Mouse (Mus musculus): ENCODE measurements at regions not wholly inside any gene's neighbourhood (a gene's known extent, or its start where the extent isn't known, plus 50 kb on each side); places are given as distances from the start of the nearest gene placed in this dataset.

DNA sequence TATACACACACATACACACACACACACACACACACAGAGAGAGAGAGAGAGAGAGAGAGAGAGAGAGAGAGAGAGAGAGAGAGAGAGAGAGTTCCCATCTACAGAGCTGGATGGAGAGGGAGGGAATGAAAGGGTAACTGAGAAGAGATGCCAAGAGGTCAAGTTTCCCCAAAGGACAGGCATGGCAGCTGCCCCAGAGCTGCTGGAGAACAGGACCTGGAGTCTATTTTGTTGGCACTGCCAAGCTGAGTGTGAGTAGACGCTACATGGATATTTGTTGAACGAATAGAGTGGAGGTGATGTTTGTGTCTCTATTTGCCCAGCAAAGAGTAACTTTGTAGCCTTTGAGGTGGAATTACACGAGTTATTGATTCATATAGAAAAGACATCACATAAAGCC lies 50.2 kb upstream of the E2f3 start:
- TF ChIP-seq POLR2A (IDR thresholded peaks at IDR 0.05; ENCODE audit: borderline replicate concordance, extremely low read depth, low read depth, low read length) = no peak
- no peak for TF ChIP-seq CTCF (IDR thresholded peaks at IDR 0.05; ENCODE audit: insufficient read depth, low read length)
- H3K4me3 ChIP-seq (replicated peaks; ENCODE audit: extremely low read depth, low read depth, low read length) = no peak overlapping the region
- no peaks in the 10 kb centered on the region for H3K4me1 ChIP-seq (ENCODE audit: control insufficient read depth, insufficient read depth, low read length)
- no peak for DNase-seq
- 81% methylated on average over 3 of the region's 3 CpGs for WGBS
